Mouse (Mus musculus): ENCODE results near the gene Pdzk1ip1.

The Pdzk1ip1 gene

DNA sequence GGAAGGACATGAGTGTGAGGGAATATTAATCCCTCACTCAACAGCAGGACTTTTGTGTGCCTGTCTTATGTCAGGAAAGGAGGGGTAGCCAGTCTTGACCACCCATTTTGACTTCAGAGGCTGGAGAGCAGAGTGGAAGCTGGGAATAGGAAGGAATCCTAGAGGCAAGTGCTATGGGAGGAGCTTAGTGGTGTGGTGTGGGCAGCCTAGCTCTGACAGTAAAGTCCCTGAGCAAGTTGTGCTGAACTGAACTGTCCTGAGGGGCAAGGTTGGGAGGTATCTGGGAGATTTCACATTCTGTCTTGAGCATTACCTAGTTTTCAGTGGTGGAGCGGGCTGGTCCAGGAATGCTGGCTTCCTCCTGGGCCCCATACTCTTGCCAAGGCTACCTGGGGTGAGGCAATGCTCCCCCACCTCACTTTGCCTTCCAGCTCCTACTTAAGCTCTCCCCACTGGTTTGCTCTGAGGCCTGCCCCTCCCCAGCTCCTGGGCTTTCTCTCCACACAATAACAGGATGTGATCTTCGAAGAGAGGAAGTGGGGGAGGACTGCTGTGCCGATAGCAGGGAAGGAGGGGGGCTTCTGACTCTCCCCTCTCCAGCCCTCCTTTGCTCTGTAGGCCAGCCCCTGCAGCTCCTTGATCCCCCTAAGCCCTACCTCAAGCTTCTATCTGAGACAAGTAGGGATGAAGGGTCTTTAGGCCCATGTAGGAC, 13.1 kb upstream of the Pdzk1ip1 start:
- DNase-seq (ENCODE audit: low spot score): no peak

DNA sequence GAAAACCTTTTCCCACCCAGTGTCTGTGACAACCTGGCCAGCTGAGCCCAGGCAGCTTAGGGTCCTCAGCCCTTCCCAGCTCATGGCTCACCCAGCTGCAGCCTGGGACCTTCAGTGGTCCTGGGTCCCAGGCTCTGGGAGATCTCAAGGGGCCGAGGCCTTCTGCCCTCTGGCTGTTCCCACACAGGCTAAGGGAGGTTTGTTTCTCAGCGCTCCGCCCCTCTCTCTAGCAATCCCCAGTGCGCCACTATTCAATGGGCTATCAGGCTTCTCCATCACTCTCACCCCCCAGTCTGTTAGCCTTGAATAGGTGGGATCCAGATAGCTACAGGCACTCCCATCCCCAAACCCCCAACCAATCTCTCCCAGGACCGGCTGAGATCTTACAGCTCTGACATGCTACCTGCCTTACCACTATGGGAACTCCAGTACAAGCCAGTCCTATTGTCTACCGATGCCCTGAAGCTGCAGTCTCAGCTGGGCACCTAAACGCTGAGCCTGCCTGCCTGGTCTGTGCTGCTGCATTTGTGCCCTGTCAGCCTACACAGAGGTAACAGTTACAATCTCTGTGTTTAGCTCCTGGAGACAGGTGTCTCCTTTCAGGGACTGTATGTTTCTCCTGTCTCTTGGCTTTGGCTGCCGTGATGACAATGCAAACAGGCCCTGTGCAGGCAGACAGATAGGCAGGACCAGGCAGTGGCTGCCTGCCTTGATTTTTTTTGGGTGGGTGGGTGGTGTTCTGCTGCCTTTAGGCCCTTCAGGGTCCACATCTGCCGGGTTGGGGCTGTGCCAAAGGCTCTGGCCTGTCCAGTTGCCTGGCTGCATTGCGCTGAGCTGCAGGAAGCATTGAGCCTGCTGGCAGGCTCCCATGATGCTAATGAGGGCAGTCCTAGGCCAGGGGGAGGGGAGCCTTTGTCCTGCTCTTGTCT, 9.4 kb upstream of the Pdzk1ip1 start:
- DNase-seq (ENCODE audit: low spot score): no peak

DNA sequence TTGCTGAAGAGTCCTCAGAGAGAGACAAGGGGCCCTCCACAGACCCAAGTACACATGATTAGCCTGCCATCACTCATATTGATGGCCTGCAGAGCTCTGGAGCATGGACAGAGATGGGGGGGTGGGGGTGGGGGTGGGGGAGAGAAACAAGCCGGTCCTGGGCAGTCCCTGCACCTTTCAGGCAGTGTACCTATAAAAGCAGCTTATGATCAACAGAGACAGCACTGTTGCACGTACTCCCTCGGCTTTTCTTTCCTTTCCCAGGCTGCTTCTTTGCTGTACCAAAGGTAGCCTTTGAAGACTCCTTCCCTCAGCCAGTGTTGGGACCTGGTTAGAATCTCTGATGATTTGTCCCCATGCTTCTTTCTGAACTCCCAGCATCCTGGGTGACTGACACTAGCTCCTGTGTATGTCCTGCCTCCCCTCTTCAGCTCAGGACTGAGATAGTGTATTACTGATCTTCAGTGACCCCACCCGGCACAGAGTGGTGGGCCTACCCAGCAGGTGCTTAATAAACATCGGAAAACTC, 8.6 kb upstream of the Pdzk1ip1 start:
- DNase-seq (ENCODE audit: low spot score): no peak

DNA sequence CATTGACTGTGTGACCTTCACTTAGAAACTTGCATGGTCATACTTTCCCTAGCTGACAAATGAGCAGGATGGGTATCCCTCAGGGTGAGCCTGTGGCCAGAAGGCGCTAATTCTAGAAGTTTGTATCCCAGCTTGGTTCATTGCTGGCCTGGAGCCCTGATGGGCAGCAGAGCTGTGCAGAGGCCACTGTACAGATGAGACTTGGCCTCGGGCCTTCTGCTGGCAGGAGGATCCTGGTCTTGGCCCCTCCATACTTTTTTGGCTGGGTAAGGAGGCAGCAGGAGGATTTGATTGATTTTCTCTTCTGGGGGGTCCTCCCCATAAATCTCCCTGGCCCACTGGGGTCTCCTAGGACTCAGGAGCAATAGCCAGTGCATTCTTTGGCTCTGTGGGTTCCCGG, 5.5 kb upstream of the Pdzk1ip1 start:
- peak; percentile 10 for DNase-seq (ENCODE audit: low spot score)

DNA sequence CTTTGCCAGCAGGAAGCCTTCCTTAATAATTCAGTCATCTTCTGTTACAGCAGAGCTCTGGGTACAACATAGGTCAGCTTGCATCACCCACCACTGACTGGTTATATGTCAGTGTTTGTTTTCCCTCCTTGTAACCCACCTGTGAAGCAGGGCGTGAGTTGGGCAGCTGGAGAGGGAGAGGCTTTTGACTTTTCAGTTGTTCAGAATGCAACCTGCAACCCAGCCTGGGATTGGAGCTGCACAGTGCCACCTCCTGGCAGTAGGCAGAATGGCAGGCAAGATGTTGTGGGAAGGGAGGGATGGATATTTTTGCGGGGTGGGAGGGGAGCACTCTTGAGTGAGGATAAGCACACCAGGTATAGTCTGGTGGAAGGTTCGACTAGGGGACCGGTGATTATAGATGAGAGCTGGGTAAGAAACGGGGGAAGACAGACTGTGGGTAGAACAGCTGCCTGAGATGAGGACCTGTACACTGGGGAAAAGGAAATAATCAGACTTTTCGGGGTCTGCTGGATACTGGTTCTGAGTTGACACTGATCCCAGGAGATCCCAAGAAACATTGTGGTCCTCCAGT, 2.9 kb upstream of the Pdzk1ip1 start:
- DNase-seq (ENCODE audit: low spot score): peak; percentile 62

DNA sequence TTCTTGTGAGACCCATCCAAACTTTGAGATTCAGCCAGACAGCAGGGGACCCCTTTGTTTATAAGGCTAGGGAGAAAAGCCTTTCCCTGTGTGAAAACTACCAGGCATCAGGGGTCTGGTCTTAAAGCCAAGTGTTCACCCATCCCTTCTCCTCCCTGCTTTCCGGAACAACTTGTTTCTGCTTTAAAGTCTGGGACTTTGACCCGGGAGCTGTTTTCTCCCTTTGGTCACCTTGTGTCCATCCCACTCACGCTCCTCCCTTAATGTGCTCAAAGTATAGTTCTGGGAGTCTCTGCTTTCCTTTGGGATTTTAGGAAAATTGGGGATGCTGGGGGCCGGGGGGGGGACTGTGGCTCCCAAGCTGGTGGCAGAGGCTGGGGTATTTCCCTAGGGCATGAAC, 2.3 kb upstream of the Pdzk1ip1 start:
- DNase-seq (ENCODE audit: low spot score): no peak

DNA sequence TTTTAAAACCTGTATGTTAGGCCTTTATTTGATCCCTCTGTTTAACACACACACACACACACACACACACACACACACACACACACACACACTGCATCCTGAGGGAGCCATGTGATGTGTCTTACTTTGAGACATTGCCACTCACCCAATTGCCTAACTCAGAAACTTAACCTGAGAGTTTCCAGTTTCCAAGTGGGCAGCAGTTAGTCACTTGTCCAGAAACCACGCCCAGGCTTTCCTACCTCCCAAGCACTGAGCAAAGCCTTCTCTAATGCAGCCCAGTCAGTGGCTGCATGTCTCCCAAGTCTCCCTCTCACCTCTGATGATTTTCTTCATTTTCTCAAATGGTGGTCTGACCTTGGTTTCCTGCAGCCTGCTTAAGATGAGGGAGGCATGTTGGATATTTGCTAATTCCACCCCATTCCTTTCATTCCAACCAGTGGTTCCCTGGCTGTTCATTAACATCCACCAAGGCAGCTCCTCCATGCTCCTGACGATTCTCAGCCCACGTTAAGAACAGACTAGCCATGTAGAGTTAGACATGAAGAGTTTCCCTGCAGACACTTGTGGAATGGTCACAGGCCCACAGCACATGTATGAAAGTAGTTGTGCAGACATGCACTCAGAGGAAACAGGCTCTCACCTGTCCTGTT, 1.6 kb upstream of the Pdzk1ip1 start:
- DNase-seq (ENCODE audit: low spot score): no peak

DNA sequence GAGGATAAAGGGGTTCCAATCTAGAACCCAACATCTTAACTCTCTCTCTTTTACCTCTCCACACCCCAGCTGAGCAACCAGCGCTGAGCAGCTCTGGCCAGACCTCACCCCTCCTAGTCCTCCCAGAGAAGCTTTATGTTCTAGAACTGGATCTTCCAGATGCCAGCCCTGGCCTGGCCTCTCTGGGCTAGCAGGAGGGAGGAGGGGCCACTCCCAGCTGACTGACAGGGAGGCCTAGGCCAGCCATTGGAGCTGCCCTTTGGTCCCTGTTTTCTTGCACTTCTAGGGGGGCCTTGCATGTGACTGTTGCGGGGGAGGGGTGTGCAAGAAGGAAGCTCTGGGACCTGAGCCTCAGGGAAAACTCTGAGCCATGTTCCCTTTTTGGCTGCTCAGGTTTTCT, 2.1 kb downstream of the Pdzk1ip1 start:
- no peak for DNase-seq (ENCODE audit: low spot score)

DNA sequence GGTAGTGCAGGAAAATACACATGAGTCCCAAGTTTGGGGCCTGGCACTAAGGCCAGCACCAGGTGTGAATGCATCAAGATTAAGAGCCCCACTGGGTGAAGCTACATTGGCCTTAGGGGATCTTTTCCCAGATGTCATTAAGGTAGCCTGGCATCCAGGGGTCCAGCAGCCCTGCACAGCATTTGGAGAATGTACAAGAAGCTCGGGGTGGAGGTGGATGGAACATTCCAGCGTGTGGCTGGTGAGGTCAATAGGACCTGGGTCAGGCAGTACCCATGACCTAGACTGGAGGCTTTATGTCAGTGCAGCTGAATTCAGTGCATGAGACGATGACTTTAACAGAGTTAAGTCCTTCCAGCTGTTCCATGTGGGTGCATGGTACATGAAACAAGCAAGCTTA, 3.3 kb downstream of the Pdzk1ip1 start:
- no peak for DNase-seq (ENCODE audit: low spot score)

DNA sequence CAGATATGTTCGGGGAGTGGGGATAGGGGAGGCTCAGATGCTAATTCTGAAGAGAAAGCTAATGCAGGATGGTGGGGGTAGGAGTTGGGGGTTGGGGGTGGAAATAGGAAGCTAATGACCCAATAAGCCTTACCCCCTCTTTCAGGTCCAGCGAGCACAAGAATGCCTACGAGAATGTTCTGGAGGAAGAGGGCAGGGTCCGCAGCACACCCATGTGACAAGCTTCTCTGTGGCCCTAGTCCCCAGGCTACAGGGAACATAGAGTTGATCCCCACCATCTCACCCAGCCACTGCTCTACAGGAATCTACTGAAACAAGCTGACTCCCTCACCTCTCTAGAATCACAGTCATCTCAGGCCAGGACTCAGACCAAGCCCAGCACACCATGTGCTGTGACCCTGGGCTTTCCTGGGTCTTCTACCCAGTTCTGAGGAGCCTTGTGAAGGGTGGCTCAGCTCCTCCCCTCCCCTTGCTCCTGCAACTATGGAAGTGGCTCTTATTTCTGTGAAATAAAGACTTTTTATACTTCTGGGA, 4.9 kb downstream of the Pdzk1ip1 start:
- no peak for DNase-seq (ENCODE audit: low spot score)

DNA sequence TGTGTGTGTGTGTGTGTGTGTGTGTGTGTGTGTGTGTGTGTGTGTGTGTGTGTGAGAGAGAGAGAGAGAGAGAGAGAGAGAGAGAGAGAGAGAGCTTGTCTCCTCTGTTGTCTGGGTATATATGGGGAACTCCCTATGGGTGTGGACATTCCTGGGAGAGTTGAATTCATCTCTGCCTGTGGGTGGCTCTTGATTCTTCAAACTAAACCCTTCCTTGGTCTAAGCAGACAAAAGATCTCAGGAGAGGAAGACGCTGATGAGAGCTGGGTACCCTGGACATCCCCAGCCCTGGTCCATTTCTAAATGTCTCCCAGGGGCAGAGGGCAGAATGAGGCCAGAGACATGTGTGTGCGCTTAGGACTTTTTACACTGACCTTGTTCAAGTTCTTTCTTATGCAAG, 5.5 kb downstream of the Pdzk1ip1 start:
- DNase-seq (ENCODE audit: low spot score): no peak

DNA sequence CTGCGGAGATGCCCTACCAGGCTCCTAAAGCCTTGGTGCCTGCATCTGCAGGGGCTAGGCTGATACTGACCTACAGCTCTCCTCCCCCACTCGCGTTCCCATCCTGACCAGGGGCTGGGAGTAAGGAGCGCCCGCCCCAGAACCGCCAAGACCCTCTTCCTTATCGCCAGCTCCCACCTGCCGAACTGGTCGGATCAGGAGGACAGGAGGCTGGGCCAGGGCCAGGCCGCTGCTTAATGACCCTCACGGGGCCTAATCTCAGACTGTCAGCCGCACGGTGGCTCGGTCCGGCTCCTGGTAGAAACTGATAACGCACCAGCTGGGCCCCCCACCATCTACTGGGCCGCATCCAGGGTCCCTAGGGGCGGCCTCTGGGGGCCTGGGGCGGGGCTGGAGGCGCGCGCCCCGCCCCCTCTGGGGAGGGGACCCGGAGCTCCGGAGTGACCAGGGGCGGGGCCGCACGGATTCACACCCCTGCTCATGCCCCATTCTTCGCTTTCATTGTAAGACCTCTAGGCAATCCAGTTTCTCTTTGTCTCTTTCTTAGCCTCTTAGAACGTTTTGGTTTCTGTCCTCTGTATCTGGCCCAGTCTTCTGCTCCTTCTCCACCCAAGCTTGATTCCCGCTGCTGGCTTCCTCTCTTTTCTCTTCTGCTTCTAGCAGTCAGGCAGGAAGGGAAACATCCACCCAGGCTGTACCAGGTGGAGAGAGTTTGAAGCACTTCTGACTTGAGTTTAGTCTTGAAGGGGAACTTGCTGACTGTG, 7.3 kb downstream of the Pdzk1ip1 start:
- DNase-seq (ENCODE audit: low spot score): no peak

DNA sequence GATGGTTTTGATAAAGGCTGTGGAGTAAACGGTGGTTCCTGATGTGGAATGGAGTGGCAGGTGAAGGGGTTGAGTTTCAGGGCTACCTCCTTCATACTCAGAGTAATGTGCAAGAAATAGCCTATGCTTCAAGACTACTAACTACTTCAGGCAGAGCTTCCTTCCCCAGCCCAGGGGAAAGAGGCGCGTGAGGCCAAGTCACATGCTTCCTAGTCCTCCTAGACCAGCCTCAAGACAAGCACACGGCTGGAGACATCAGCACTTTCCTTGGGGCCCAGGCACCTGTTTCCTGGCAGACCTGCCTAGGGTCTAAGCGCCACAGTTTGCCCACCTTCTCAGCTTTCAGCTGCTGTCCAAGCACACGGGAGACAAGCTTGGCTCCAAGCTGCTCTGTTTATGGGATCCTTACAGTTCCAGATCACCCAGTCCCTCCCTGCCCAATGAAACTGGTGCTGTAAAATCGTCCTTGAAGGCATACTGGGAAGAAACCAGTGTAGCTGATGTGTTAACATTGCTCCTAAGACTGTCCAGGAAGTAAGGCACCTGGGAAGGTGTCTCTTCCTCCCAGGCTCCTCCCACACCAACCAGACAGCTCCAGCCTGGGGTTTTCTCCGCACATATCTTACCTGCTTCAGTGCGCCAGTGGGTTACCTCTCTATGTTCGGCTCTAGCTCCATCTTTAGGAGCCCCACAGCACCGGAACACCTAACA, 8.1 kb downstream of the Pdzk1ip1 start:
- DNase-seq (ENCODE audit: low spot score): no peak

DNA sequence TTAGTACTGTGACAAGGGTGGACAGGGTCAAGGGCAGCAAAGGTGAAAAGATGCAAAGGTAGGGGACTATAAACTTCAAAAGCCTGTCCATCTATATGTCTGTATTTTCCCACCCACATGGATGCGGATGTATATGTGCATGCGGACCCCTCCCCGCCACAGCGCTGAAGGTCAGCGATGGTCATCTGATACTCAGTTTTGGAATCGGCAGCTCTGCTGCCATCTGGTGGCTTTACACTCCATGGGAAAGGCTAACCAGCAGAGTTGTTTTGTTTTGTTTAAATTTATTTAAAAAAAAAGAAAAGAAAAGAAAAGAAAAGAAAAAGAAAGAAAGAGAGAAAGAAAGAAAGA, 8.6 kb downstream of the Pdzk1ip1 start:
- peak; percentile 7 for DNase-seq (ENCODE audit: low spot score)

DNA sequence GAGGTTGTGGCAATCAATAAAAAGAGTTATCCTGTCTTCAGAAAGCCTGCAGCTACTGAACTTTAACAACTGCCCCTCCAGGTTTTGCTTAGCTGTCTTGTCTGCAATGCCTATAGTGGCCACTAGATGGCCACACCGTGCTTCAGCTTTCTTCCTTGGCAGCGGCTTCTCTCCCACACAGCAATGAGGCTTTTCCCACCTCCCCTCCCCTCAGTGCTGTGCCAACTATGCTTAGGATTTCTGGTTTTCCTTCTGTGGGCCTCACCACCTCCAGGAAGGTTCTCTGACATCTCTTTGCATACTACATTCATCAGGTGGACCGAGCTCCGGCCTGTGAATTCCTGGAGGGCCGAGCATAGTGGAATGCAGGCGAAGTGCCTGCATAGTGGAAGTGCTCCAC, 13.2 kb downstream of the Pdzk1ip1 start:
- DNase-seq (ENCODE audit: low spot score): peak; percentile 67

DNA sequence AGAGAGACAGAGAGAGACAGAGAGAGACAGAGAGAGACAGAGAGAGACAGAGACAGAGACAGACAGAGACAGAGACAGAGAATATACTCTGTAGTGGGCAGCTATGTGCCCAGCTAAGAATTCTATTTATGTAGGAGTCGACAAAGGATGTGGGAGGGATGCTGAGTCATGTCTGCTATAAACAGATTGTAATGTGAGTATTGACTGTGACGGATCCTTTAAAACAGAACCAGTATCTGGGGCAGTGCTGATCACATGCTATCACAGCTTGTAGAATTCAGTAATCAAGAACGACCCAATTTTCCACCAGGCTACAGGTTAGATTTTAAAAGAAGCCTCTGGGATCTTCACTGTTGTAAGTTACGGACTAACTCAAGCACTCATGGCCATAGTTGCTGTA, 15.0 kb downstream of the Pdzk1ip1 start:
- no peak for DNase-seq (ENCODE audit: low spot score)

DNA sequence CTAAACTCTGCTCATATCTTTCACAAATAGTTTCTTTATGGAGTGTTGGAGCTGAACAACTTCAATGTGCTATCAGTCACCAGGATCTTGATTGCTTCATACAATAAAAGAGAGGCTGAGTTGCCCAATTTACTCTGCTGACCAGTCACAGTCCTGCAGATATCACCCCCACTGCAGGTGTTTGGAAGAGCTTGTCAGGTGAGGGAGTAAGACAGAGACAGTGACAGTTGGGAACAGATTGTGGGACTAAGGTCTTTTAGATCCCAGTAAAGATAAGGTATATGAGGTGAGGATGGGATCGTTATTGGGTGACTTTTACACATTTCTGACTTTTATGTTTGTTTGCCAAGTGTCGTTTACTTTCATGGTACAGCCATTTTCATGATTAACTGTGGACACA, 22.7 kb downstream of the Pdzk1ip1 start:
- DNase-seq (ENCODE audit: low spot score): no peak

DNA sequence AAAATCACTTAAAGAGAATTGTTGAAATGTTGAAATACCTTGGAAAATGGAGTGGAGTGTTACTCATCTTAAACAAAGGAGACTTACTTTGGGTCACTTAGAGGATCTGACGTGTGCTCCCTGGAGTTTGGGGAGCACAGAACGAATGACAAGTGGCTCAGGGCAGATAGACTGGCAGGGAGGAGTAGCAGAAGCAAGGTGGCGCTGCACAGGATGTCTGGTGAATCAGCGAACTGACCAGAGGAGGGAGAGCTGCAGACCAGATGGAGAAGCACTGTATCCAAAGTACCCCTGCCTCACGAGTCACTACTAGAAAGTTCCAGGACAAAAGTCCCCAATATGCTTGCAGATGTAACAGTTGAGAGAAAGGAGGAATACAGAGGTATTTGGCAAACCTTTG, 24.8 kb downstream of the Pdzk1ip1 start:
- no peak for DNase-seq (ENCODE audit: low spot score)

DNA sequence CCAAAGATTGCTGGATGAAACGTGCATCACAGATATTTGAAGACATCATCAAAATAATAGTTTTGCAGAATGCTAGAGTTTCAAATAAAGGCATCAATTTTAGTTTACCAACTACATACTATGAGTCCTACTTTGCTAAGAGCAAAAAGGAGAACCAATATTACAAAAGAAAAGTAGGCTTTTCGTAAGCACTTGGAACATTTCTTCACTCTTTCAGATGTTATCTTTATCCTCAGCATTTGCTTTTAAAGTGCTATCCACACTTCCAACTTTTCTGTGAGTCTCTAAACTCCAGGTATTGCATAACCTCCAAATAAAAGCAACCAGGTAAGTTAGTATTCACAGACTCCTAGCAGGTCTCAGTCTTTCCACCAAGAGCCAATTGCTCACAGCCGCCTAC, 31.1 kb downstream of the Pdzk1ip1 start:
- no peak for DNase-seq (ENCODE audit: low spot score)

DNA sequence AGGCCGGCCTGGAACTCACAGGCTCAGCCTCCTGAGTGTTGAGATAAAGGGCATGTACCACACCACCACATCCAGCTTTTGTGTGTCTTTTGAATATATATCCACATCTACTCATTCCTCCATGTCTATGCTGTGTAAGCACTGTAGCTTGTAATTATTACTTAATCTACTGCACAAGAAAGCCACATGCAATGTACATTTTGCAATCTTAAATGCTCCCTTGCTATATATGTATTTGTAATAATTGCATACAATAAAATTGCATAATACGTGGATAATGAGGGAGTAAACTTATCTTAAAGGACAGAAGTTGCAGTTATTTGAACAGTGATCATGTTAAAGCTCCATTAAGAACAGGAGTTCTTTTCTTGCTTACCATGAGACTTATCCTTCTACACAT, 32.7 kb downstream of the Pdzk1ip1 start:
- no peak for DNase-seq (ENCODE audit: low spot score)

DNA sequence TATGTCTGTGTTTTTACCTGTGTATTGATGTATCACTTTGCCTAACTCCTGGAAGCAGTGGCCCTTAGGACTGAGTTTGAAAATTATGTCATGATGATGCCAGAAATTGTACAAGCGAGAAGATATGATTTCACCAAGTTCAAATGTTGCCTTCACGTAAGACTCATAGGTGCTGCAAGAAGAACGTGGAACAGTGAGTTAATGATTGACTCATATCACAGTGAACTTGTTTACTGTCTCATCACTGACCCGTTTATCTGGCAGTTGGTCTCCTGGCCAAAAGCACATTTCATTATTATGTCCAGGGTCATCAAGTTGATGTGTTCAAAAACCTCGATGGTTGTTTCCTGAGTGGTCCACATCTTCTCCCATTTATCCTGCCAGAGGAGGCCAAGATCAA, 33.1 kb downstream of the Pdzk1ip1 start:
- DNase-seq (ENCODE audit: low spot score): no peak

Data from adipocyte (in vitro differentiated cells).